Mouse (Mus musculus): Measurements from ENCODE around the gene Matn3. TPM values are rescaled to one million over a fixed set of nuclear protein-coding genes. Genes with fewer than 3 reads are reported as not detected.
"Not testable (repeated sequence)": the region's sequence is repeated elsewhere in the genome, so short reads cannot be mapped to it uniquely, and the experiment has no call there.

The Matn3 gene
- total RNA-seq, 2 experiments from 2014 or later: not detected

- no peak for DNase-seq (ENCODE audit: low spot score in 2 of 2)
Observed at GRCm38 (mm10) chr12:8935349-8935748, 12.4 kb upstream of the Matn3 start.

GRCm38 (mm10) chr12:8936210-8936609 lies 11.5 kb upstream of the Matn3 start:
- DNase-seq (ENCODE audit: low spot score in 2 of 2): not testable (repeated sequence)

- DNase-seq (ENCODE audit: low spot score in 2 of 2): no peak
Observed at GRCm38 (mm10) chr12:8939490-8939889, 8.2 kb upstream of the Matn3 start.

- DNase-seq (ENCODE audit: low spot score in 2 of 2): no peak
Observed at GRCm38 (mm10) chr12:8940011-8941005, 7.4 kb upstream of the Matn3 start.

- DNase-seq (ENCODE audit: low spot score in 2 of 2): no peak
Observed at GRCm38 (mm10) chr12:8941131-8941615, 6.6 kb upstream of the Matn3 start.

- no peak for DNase-seq (ENCODE audit: low spot score in 2 of 2)
Observed at GRCm38 (mm10) chr12:8941699-8942392, 5.9 kb upstream of the Matn3 start.

- DNase-seq (ENCODE audit: low spot score in 2 of 2): no peak
Observed at GRCm38 (mm10) chr12:8947163-8947562, 566 bp upstream of the Matn3 start.

GRCm38 (mm10) chr12:8953136-8953535 lies 5.4 kb downstream of the Matn3 start:
- no peak for DNase-seq (ENCODE audit: low spot score in 2 of 2)

- DNase-seq (ENCODE audit: low spot score in 2 of 2): no peak
Observed at GRCm38 (mm10) chr12:8954161-8954561, 6.4 kb downstream of the Matn3 start.

- DNase-seq (ENCODE audit: low spot score in 2 of 2): no peak
Observed at GRCm38 (mm10) chr12:8961607-8962316, 14.0 kb downstream of the Matn3 start.

- DNase-seq (ENCODE audit: low spot score in 2 of 2): no peak
Observed at GRCm38 (mm10) chr12:8969828-8970227, 22.1 kb downstream of the Matn3 start.

GRCm38 (mm10) chr12:8973820-8974465 lies 26.2 kb downstream of the Matn3 start, which contains the start of gene Wdr35:
Wdr35 (plus strand) TSS chr12:8973892.
- peak; percentile 93 to 94 for DNase-seq (ENCODE audit: low spot score in 2 of 2)

GRCm38 (mm10) chr12:8975076-8975475 lies 27.3 kb downstream of the Matn3 start:
- no peak for DNase-seq (ENCODE audit: low spot score in 2 of 2)

GRCm38 (mm10) chr12:8993231-8993630 lies 45.5 kb downstream of the Matn3 start:
- no peak for DNase-seq (ENCODE audit: low spot score in 2 of 2)

GRCm38 (mm10) chr12:8998318-8998717 lies 50.6 kb downstream of the Matn3 start:
- DNase-seq (ENCODE audit: low spot score in 2 of 2): no peak

- DNase-seq (ENCODE audit: low spot score in 2 of 2): peak in 1 of 2 experiments; percentile 78
Observed at GRCm38 (mm10) chr12:9002038-9002648, 54.4 kb downstream of the Matn3 start.

- no peak for DNase-seq (ENCODE audit: low spot score in 2 of 2)
Observed at GRCm38 (mm10) chr12:9007146-9007545, 59.4 kb downstream of the Matn3 start.

GRCm38 (mm10) chr12:9007811-9008210 lies 60.1 kb downstream of the Matn3 start:
- DNase-seq (ENCODE audit: low spot score in 2 of 2): no peak

- no peak for DNase-seq (ENCODE audit: low spot score in 2 of 2)
Observed at GRCm38 (mm10) chr12:9010311-9010710, 62.6 kb downstream of the Matn3 start.

- no peak for DNase-seq (ENCODE audit: low spot score in 2 of 2)
Observed at GRCm38 (mm10) chr12:9016376-9016775, 68.6 kb downstream of the Matn3 start.
